Mouse (Mus musculus) lung, adult 10 weeks (tissue): ENCODE results near the gene Nucb2. TPM values are rescaled to one million over a fixed set of nuclear protein-coding genes. Genes with fewer than 3 reads are reported as not detected.

ENCODE experiments used
- polyA plus RNA-seq: library from polyadenylated mRNA; stranded (reverse); fragments of 350-450 nt; fragmentation: Illumina TruSeq; extraction: RNeasy Lipid Tissue Mini Kit (QIAGEN cat#74804); gene quantifications from one replicate; pipeline ENCODE4 v1.2.3, GENCODE M21; 2014; ENCODE audit warnings: low read depth, low replicate concordance; ENCODE audit not compliant: insufficient read depth

Nucb2 gene
- 41.4 TPM for polyA plus RNA-seq

GRCm38 (mm10) chr7:116503879-116504817, at the start of gene Nucb2:
Gene Nucb2 (plus strand): TSS chr7:116504369.

Other genes with a start within 250 kb of the Nucb2 start
- gene Plekha7, start 196.0 kb upstream of the Nucb2 start, polyA plus RNA-seq, result 3.0 TPM
- 1,449 TPM for gene Rps13, start 170.2 kb upstream of the Nucb2 start, polyA plus RNA-seq
- 12.2 TPM for gene Pik3c2a, start 60.9 kb upstream of the Nucb2 start, polyA plus RNA-seq